In the genomic region with DNA sequence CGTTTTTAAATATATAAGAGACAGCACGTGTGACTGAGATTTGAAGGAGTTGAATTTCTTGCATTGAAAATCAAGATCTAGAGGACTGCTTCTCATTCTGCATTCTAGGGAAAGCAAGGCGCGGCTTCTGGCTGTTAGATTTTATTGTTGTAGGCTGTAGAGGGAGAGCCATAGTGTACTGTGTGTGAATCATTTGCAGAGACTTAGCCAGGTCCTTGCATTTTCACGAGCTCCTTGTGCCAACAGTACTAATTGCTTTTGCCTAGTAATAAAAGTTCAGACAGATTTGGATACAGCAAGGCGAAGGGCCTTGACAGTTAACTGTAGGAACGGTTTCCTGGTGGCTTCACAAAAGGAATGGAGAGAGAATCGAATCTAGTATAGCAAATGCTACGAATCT, we compare ENCODE assay signal across 10 mouse cellular contexts. TPM values are rescaled to one million over a fixed set of nuclear protein-coding genes. Genes with fewer than 3 reads are reported as not detected.
DNase-seq lines count a peak whose midpoint lies in the region; ATAC-seq lines count a peak whose summit lies in the region.
"Had no signal": no experiment of that assay in that cellular context is flagged by ENCODE, and none has a peak within 500 bp of the region (broad histone marks: within the 10 kb centered on the region; RNA-seq: fewer than 3 reads in every experiment).

No protein-coding gene starts in this region.

- intact Hi-C loops in heart, postnatal 25 days (cut with DNase I), result no loop called here

- H3K9ac ChIP-seq in heart, embryonic 15.5 days, result no peak overlapping the region
- no peak overlapping the region for H3K9ac ChIP-seq in neural tube, embryonic 12.5 days

- no peak overlapping the region for H3K27ac ChIP-seq in heart, embryonic 15.5 days
- no peak overlapping the region for H3K27ac ChIP-seq in neural tube, embryonic 12.5 days
- no peak overlapping the region for H3K27ac ChIP-seq in limb, embryonic 10.5 days

- H3K9me3 ChIP-seq in heart, embryonic 15.5 days (replicated peaks), result 0 out of 2 replicates have a peak, but pooled peaks cover 2% of the 10 kb centered on the region
- H3K9me3 ChIP-seq in neural tube, embryonic 12.5 days, result no peaks in the 10 kb centered on the region
- no peaks in the 10 kb centered on the region for H3K9me3 ChIP-seq in limb, embryonic 10.5 days (replicated peaks)

- H3K4me2 ChIP-seq in heart, embryonic 15.5 days, result peak overlapping the region; percentile 83
- peak overlapping the region; percentile 74; the same call in 1 of the 2 replicates for H3K4me2 ChIP-seq in neural tube, embryonic 12.5 days (replicated peaks)

- peaks cover 72% of the 10 kb centered on the region for H3K4me1 ChIP-seq in heart, embryonic 15.5 days (replicated peaks)
- H3K4me1 ChIP-seq in neural tube, embryonic 12.5 days, result peaks cover 27% of the 10 kb centered on the region
- H3K4me1 ChIP-seq in limb, embryonic 10.5 days, result peaks cover 44% of the 10 kb centered on the region

- DNase-seq in heart, postnatal 25 days (ENCODE audit: low spot score), result no peak
- DNase-seq in neural tube, embryonic 10.5 days (ENCODE audit: extremely low spot score, low spot score), result no peak
- DNase-seq in limb, embryonic 10.5 days (ENCODE audit: low spot score), result no peak
- DNase-seq in thymus, postnatal 25 days, result no peak
- no peak for DNase-seq in cerebellum, adult 9-10 months
- DNase-seq in right cerebral cortex, postnatal 36 days (ENCODE audit: low spot score in 2 of 2), result no peak
- DNase-seq: layer of hippocampus, postnatal 36 days; thymus, adult 2 months had no signal

- H3K36me3 ChIP-seq in heart, embryonic 15.5 days, result no peaks in the 10 kb centered on the region
- H3K36me3 ChIP-seq in neural tube, embryonic 12.5 days, result no peaks in the 10 kb centered on the region
- H3K36me3 ChIP-seq in limb, embryonic 10.5 days, result peaks cover 7% of the 10 kb centered on the region

- no peaks in the 10 kb centered on the region for H3K27me3 ChIP-seq in heart, embryonic 15.5 days
- no peaks in the 10 kb centered on the region for H3K27me3 ChIP-seq in neural tube, embryonic 12.5 days (replicated peaks)
- no peaks in the 10 kb centered on the region for H3K27me3 ChIP-seq in limb, embryonic 10.5 days (ENCODE audit: low read depth, poor library complexity, severe bottlenecking)

- no peak for ATAC-seq in heart, embryonic 15.5 days (replicated peaks; ENCODE audit: insufficient number of reproducible peaks, insufficient read depth, low FRiP score, low read depth)
- ATAC-seq in neural tube, embryonic 12.5 days (ENCODE audit: low FRiP score, low read depth), result no peak

- H3K4me3 ChIP-seq in heart, embryonic 15.5 days, result peak overlapping the region; percentile 90
- H3K4me3 ChIP-seq in neural tube, embryonic 12.5 days, result no peak overlapping the region
- H3K4me3 ChIP-seq in limb, embryonic 10.5 days, result peak overlapping the region; percentile 84; the same call in 1 of the 2 replicates

- WGBS in heart, embryonic 15.5 days, result 52% methylated on average over 9 of the region's 9 CpGs
- 65% methylated on average over 9 of the region's 9 CpGs for WGBS in neural tube, embryonic 12.5 days
- 69% methylated on average over 9 of the region's 9 CpGs for WGBS in limb, embryonic 10.5 days

RNA-seq across cellular contexts. Expression of gene Csrp2, which starts 3.0 kb away (rescaled TPM):
- polyA plus RNA-seq in heart, embryonic 15.5 days (2015; fragmentation: Nextera tagmentation; extraction: Ambion mirVana), result 386 and 434 TPM in 2 replicates
- total RNA-seq in heart, postnatal 25 days (2021), result 10 to 100 TPM; 54.6 to 60.7 TPM
- polyA plus RNA-seq in neural tube, embryonic 12.5 days (2016; fragmentation: Nextera tagmentation; extraction: Ambion mirVana), result 150 and 151 TPM in 2 replicates
- 179 and 195 TPM in 2 replicates for polyA plus RNA-seq in limb, embryonic 10.5 days (2016; fragmentation: Nextera tagmentation; extraction: Ambion mirVana)
